Mouse (Mus musculus) C2C12 (cell line): Measurements from ENCODE around the gene Eif4b.

Experiments used
- CEBPB ChIP-seq: IDR thresholded peaks from one replicate; pipeline ENCODE4 v1.6.1; 2011; ENCODE audit warnings: low read depth, mild to moderate bottlenecking, control low read depth, moderate library complexity
- CTCF ChIP-seq: IDR thresholded peaks from one replicate; pipeline ENCODE4 v1.5.1; 2011; ENCODE audit not compliant: control insufficient read depth, insufficient read depth, insufficient read length
- MAX ChIP-seq: IDR thresholded peaks from one replicate; pipeline ENCODE4 v1.6.1; 2011; ENCODE audit warnings: mild to moderate bottlenecking, control low read depth
- MYOD1 ChIP-seq: IDR thresholded peaks from one replicate; pipeline ENCODE4 v1.6.1; 2011; ENCODE audit warnings: low read depth; ENCODE audit not compliant: control insufficient read depth, insufficient read length
- MYOG ChIP-seq: IDR thresholded peaks from one replicate; pipeline ENCODE4 v1.6.1; 2011; ENCODE audit not compliant: control insufficient read depth, insufficient read length; ENCODE audit errors: extremely low read depth
- USF1 ChIP-seq: IDR thresholded peaks from one replicate; pipeline ENCODE4 v1.6.1; 2011; ENCODE audit warnings: low read depth, mild to moderate bottlenecking, control low read depth, moderate library complexity

- TF ChIP-seq CTCF = no peak
- TF ChIP-seq MAX = no peak
- no peak for TF ChIP-seq USF1
- no peak for TF ChIP-seq MYOG
- TF ChIP-seq MYOD1 = peak; percentile 75
- TF ChIP-seq CEBPB = no peak
Observed at GRCm38 (mm10) chr15:102105360-102105759, 31.8 kb downstream of the Eif4b start.
